Mouse (Mus musculus): ENCODE measurements around the gene Tctn3.

Tctn3 gene

GRCm38 (mm10) chr19:40556029-40556428 lies 56.0 kb downstream of the Tctn3 start:
- no peak for DNase-seq (ENCODE audit: low spot score in 2 of 2)

GRCm38 (mm10) chr19:40555136-40555535 lies 56.9 kb downstream of the Tctn3 start:
- DNase-seq (ENCODE audit: low spot score in 2 of 2), result no peak

GRCm38 (mm10) chr19:40554343-40554742 lies 57.7 kb downstream of the Tctn3 start:
- no peak for DNase-seq (ENCODE audit: low spot score in 2 of 2)

DNA sequence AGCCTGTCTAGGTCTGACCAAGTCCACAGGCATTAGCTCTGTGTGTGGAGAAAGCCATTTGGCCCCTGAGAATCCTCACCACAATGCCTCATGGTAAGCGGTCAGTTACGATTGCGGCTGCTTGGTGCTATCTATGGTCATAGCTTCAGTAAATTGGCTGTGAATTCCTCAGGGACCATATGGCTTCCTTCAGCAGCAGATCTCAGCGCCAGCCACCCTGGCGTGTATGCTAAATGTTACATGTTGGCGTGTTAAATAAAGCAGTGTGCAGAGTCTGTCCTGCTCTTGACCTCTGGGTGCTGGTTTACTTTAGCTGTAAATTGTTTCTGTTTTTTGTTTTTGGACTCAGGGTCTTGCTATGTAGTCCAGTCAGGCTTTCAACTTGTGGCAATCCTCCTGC lies 58.2 kb downstream of the Tctn3 start:
- no peak for DNase-seq (ENCODE audit: low spot score in 2 of 2)

GRCm38 (mm10) chr19:40553014-40553789 lies 58.8 kb downstream of the Tctn3 start:
- DNase-seq (ENCODE audit: low spot score in 2 of 2), result no peak

GRCm38 (mm10) chr19:40549516-40550135 lies 62.4 kb downstream of the Tctn3 start:
- no peak for DNase-seq (ENCODE audit: low spot score in 2 of 2)

GRCm38 (mm10) chr19:40548796-40549515 lies 63.1 kb downstream of the Tctn3 start:
- DNase-seq (ENCODE audit: low spot score in 2 of 2), result no peak

DNA sequence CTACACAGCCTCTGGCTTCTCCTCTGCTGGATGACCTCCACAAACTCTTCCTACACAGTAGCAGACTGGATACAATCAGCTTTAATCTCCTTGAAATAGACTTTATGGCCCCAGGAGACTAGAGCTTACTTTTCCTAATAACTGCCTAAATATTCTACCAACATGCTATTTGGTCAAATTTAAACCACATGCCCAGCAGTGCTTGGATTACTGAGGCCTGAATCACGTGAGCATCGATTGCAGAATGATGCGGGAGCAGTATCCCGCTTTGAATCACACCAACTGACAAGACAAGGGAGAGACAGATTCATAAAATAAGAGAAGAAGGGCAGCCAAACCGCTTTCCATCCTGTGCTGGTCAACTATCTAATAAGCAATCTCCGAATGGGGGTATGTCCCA lies 63.6 kb downstream of the Tctn3 start:
- no peak for DNase-seq (ENCODE audit: low spot score in 2 of 2)
